Mouse (Mus musculus): ENCODE results near the gene Hoxd11.

Gene Hoxd11

DNA sequence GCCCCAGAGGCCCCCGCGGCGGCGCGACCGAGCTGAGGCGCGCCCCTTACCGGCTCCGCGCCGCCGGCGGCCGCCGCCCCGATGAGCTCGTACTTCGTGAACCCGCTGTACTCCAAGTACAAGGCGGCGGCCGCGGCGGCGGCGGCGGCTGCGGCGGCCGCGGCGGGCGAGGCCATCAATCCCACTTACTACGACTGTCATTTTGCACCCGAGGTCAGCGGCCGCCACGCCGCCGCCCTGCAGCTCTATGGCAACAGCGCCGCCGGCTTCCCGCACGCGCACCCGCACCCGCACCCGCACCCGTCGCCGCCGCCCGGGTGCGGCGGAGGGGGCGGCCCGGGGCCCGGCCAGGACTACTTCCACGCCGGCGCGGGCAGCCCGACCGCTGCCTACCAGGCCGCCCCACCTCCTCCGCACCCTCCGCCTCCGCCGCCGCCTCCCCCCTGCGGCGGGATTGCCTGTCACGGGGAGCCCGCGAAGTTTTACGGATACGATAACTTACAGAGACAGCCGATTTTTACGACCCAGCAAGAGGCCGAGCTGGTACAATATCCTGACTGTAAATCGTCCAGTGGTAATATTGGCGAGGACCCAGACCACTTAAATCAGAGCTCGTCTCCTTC is 26.2 kb downstream of the Hoxd11 start:
- in situ Hi-C loops (cut with MseI, MboI): loop anchor here (10.0 to 25.0 kb wide), 3 partner anchors 449 to 882 kb away; no protein-coding TSS in a partner anchor

DNA sequence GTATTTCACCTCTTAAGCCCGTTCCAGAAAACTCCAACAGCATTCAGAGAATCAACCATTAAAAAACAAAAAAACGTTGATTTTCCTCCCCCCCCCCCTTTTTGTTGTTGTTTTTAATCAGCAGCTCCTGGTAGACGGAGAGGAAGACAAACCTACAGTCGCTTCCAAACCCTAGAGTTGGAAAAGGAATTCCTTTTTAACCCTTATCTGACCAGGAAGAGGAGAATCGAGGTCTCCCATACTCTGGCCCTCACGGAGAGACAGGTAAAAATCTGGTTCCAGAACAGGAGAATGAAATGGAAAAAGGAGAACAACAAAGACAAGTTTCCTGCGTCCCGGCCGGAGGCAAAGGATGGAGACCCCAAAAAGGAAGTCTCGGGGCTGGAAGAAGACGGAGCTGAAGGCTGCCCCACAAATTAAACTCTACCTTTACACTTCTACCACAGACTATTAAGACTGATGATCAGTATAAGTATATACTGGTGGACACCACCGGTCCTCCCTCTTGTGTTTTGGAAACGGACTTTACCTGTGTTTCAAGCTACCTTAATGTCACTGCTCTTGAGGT is 27.1 kb downstream of the Hoxd11 start:
- in situ Hi-C loops (cut with MseI, MboI): loop anchor here (10.0 to 25.0 kb wide), 3 partner anchors 448 to 881 kb away; no protein-coding TSS in a partner anchor

DNA sequence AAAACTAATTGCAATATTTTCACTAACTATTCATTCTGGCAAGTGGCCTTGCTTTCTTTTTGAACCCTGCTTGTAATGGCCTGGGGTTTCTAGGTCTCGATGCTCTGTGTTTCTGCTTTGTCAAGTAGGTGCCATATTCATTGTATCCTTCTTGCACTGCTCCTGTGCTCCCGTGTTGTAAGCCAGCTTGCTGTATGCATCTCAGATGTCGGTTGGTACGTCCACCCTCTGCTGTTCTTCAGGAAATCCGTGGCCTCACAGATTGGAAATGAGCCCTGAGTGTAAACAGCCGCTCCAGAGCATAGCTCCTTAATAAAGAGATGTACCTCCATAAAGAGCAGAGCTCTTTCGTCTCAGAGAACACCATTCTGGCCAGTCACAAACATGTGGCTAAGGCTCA is 28.2 kb downstream of the Hoxd11 start:
- in situ Hi-C loops (cut with MseI, MboI): loop anchor here (10.0 to 25.0 kb wide), 3 partner anchors 447 to 880 kb away; no protein-coding TSS in a partner anchor

DNA sequence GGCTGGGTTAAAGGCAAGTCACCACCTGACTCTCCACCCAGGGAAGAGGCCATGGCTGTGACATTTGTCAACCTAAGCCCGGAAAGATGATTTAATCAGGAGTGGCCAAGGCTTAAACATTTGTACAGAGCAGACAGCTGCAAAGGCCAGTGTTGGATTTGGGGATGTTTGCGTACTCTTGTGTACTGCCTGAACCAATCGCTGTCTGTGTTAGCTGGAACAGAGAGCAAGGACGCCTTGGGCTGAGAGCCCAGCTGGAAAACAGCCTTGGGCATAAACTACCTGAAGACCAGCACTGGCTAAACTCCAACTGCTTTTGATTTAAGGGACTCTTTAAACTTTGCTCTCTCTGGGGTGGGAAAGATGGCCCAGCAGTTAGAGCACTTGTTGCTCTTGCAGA is 29.3 kb downstream of the Hoxd11 start:
- in situ Hi-C loops (cut with MseI, MboI): loop anchor here (10.0 to 25.0 kb wide), 3 partner anchors 446 to 879 kb away; no protein-coding TSS in a partner anchor

DNA sequence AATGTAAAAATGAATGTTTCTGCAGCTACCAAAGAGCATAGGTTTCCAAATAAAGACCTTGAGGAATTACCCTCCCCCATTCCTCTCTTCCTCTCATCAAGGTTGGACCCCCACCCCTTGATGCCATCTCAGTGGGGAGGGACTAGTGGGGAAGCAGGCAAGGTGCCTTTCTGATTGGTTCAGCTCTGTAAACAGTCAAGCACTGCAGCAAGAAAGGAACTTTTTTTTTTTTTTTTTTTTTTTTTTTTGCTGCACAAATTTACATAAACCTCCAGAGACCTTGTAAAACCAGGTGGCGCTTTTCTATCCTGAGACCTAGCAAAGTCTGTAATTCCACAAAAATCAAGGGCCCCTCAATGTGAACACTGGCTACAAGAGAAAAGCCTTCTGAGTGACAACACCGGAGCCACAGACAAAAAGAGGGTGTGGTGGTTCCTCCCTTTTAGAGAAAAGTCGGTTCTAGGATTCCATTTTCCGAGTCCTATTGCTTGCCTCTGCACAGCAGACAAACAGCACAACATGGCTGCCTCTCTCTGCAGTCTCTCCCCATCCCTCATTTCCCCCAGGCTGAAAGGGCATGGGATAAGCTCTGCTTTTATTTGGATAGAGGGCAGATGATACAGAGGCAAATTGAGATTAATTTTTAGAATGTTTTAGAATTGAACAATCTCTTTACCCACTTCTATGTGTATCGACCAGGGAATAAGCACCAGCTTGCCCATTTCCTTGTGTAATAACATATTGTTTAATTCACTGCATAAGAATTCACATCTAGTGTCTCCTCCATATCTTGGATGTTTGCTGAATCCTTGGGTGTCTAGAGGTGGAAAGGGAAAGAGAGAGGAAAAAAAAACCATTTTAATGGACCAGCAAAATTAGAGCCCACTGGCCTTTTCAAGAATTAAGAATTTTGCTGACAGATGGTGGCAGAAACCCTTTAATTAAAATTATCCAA is 30.4 kb downstream of the Hoxd11 start:
- in situ Hi-C loops (cut with MseI, MboI): loop anchor here (5.0 to 25.0 kb wide), 4 partner anchors 433 to 878 kb away; no protein-coding TSS in a partner anchor

DNA sequence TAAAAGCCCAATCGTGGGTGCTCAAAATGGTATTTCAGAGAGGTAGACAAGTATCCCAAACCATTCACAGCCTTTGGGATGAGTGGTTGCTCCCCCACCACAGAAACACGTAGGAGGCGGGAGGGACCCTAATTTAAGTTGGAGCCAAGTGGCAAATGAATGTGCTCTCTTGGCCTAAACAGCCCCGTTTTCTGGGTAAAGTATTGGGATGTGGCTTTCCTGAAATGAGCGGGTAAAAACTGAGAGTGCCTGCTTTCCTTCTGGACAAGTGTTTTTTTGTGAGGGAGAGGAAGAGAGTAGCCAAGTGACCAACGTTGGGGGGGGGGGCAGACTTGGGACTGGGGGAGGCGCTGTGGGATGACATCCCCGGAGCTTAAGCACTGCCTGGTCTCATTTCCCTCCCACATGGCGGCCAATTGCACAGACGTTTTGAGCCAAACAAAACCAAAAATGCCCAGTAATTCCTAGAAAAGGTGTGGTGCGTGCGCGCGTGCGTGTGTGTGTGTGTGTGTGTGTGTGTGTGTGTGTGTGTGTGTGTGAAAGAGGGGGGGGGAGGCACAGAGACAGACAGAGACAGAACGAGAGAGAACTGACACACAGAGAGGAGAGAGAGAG is 31.7 kb downstream of the Hoxd11 start:
- in situ Hi-C loops (cut with MseI, MboI): loop anchor here (5.0 to 25.0 kb wide), 3 partner anchors 431 to 876 kb away; no protein-coding TSS in a partner anchor

DNA sequence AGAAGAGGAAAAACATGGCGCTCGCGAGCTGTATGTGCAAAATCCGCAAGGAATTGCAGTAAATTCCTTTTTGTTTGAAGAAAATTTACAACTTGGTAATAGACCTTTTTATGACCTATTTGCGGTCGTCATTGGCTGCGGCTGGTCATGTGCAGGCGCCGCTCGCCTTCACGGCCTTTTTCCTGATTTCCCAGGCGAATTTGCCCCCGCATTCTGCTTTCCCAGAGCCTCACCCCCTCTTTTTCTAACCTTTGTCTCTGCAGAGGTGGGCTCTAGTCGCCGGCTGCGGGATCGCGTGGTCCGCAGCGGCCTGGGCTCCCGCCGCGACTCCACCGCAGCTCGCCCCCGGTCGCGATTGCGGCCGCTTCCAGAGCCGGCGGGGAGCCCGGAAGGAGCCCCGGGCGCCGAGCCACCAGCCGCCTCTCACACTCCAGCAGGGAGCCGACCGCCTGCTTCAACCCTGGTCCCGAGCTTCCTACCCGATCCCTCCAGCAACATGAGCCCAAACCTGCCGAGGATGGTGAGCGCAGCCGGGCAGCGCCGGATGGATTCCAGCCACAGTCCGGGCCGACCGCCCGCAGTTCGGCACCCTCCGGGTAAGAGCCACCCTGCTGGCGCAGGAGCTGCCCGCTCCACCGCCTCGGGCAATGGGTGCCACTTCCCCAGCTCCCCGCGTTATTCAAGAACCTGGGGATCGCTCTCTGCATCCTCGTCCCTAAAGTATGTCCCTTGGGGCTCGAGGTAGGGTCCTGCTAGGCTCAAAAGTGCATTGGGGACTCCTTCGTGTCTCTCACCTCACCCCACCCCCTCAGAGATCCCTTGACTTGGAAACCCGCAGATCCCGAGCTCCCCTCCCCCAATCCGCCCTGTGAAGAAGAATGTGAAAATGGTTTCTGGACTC is 32.6 kb downstream of the Hoxd11 start, which contains the start of the genes Hoxd3 and Hoxd4:
Gene Hoxd3, plus strand, starts transcription at position 207 of the 901 bp plus-strand sequence.
Gene Hoxd4, plus strand, starts transcription at position 209 of the 901 bp plus-strand sequence.
- in situ Hi-C loops (cut with MseI, MboI): loop anchor here (5.0 to 25.0 kb wide), 3 partner anchors 430 to 875 kb away; no protein-coding TSS in a partner anchor

DNA sequence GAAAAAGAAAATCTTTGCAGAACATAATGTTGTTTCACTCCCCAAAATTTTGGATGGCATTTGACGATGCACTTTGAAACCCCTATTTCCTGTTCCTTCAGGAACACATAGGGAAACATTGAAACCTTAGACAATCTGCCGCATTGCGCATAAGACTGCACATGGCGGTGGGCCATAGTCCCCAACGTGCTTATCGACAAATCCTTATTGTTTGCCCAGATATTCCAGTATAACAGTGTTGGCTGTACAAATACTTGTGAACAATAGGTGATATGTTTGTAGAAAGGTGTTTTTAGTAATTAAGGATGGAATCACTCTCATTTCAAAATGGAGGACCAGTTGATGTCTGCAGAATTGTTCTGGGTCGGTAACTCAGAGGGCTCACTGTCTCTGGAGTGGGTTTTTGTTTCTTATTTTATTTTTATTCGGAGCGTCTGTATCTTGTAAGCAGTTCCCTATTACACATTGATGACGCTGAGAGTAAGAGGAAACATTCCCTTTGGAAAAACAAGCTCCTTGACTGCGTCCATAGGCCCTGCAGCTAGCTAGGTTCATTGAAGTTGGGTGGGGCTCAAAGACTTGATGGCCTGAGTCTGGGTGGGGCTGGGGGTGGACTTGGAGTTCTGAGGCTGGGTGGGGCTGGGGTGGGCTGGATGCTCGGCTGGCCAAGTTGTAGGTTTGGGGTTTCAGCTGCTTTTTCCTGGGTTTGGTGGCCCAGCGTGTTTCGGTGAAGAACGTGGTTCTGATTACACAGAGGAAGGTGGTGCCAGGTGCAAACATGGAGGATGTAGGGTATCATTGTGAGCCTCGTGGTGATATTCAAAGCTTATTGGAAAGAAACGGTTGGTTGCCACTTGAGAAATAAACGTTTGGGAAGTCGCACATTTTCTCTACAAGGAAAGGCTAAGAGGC is 34.1 kb downstream of the Hoxd11 start:
- in situ Hi-C loops (cut with MseI, MboI): loop anchor here (5.0 to 25.0 kb wide), 3 partner anchors 429 to 874 kb away; no protein-coding TSS in a partner anchor

DNA sequence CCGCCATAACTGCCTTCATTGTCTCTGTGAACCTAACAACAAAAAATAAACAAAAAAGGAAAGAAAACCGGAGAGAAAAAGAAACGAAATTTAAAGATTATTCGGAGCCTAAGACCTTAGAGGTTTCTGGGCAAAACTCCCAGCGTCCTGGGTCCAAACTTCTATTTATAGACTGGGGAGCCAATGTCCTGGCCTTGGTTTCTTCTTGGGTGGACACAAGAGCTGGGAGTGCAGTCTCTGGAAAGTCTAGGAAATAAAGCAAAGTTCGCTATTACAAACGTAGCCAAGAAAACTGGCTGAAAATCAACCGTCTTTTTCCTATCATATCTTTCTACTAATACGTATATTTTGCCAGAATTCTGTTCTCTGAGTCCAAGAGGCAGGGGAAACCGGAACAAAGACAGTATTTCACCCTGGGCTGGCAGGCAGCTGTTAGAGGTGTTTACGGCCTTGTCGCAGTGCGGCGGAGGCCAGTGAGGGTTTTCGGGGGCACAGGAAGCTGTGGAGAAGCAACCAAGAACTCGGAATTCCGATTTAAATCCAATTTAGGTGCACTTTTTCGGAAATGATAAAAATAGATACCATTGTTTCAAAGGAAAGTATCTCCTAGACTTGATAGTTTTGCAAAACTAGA is 34.9 kb downstream of the Hoxd11 start:
- in situ Hi-C loops (cut with MseI, MboI): loop anchor here (5.0 to 25.0 kb wide), 3 partner anchors 428 to 873 kb away; no protein-coding TSS in a partner anchor

DNA sequence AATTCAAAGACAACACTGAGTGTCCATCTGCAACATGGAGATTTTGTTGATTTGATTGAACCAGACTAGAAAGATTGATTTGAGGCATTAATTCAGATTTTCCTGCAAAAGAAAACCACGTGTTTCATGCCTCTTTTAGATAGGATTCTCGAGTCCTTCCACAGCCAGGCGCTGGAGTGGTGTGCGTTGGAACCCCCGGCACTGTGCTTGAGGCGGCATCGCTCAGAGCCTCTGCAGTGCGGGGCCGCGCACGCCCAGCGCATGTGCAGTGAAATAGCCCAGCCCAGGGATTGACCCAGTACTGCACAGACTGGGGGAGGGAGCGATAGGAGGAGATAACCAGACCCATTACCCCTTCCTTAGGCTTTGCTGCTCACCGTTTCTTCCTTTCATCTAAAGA is 35.5 kb downstream of the Hoxd11 start:
- in situ Hi-C loops (cut with MseI, MboI): loop anchor here (5.0 to 25.0 kb wide), 5 partner anchors 342 to 872 kb away; no protein-coding TSS in a partner anchor

DNA sequence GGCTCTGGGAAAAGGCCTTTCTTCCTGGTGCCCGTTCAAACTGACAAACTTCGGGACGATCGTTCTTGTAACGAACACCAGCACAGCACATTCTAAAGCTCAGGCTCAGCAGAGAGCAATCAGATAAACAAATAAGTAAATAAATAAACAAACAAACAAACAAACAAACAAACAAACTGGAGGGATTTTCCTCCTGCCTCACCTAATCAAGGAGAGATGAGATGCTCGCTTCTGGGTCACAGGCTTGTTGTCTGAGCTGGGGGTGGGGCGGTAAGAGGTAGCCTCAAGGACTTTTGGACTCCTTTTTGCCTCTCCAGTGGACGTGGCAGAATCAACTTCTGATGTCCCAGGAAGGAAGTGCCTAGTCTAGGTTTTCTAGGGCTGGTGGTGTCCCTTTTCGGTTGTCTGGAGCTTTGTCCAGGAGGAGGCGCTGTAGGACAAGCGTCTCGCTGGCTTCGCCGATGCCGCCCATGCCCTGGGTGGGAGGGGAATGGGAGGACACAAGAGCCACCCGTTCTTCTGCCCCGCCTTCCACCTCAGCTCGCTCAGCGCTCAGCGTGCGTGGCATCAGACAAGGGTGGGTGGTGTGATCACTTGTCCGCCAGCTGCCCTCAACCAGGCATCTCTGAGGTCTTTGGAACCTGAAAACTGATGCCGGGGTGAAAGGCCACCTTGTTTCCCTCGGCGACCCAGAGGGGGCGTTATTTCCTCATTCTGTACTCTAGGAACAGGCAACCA is 36.3 kb downstream of the Hoxd11 start:
- in situ Hi-C loops (cut with MseI, MboI): loop anchor here (5.0 to 25.0 kb wide), 4 partner anchors 342 to 872 kb away; no protein-coding TSS in a partner anchor

DNA sequence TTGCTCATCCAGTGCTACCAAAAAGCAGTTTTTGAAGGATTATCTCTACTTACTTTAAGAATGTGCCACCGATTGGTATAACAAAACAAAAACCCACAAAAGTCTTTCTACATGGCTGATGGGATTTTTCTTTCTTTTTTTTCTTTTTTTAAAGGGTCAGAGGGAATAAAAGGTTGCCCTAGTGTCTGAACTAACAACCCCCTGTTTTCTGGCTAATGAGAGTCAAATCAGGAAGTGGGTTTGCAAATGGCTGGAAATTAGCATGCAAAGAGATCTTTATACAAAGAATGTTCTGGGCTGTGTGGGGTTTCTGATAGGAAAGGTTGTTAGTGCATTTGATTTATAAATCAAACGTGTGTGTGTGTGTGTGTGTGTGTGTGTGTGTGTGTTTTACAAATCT is 41.0 kb downstream of the Hoxd11 start:
- in situ Hi-C loops (cut with MseI, MboI): loop anchor here (5.0 to 25.0 kb wide), 4 partner anchors 242 to 867 kb away; no protein-coding TSS in a partner anchor

DNA sequence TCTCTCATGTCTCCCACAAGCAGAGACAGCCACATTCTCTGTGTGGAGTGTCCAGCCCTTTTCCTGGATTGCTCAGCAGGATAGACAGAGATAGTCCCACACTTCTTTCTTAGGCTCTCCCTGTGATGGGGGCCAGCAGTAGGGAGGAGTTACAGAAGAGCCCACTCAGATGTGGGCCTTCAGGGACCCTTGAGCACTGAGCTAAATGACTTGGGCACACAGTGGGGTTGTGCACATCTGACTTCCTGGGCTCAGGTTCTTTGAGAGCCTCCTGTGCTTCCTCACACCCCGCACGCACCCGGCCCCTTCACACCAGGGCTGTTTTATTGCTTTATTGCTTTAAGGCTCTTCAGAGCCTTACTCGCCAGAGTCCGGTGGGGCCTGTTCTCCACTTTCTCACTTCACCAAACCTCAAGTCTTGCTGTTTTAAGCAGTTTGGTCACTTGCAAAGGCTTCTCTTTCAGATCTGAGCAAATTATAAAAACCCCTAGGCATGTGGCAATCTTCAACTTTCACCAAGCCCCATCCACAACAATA is 41.7 kb downstream of the Hoxd11 start:
- in situ Hi-C loops (cut with MseI, MboI): loop anchor here (5.0 to 25.0 kb wide), 4 partner anchors 241 to 866 kb away; no protein-coding TSS in a partner anchor

DNA sequence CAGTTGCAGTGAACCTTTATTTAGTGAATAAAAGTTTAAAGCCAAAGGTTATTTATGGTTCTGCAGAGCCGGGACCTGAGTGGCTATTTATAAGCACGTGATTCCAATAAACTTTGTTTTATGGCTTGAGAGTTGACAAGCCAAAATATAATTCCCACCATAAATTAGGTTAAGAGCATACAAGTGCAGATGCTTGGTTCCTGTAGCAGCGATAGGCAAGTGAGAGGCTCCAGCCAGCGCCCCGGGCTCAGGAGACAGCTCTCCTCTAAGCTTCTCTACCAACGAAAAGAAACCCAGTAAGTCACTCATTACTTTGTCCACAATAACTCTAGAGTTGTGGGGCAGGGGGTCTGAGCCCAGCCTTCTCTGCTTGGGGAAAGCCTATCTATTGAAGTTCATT is 42.5 kb downstream of the Hoxd11 start:
- in situ Hi-C loops (cut with MseI, MboI): loop anchor here (5.0 to 25.0 kb wide), 4 partner anchors 240 to 865 kb away; no protein-coding TSS in a partner anchor

DNA sequence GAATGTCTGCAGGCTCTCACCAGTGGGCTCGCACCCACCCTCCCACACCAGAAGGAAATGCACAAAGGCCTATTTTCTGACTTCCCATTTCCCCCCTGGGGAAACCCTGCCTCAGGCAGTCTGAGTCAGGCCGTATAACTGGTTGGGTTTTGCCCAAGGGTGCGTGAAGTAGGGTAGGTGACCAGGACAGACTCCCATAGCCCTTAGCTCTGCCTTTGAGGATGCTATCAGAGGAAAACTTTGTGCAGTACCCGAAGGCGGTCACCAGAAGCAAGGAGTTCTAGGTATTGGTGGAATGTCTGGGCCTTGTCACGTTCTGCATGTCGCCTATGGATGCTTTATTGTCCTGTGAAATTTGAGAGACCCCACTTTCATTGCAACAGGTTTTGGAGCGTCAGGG is 43.6 kb downstream of the Hoxd11 start:
- in situ Hi-C loops (cut with MseI, MboI): loop anchor here (5.0 to 25.0 kb wide), 4 partner anchors 239 to 864 kb away; no protein-coding TSS in a partner anchor

DNA sequence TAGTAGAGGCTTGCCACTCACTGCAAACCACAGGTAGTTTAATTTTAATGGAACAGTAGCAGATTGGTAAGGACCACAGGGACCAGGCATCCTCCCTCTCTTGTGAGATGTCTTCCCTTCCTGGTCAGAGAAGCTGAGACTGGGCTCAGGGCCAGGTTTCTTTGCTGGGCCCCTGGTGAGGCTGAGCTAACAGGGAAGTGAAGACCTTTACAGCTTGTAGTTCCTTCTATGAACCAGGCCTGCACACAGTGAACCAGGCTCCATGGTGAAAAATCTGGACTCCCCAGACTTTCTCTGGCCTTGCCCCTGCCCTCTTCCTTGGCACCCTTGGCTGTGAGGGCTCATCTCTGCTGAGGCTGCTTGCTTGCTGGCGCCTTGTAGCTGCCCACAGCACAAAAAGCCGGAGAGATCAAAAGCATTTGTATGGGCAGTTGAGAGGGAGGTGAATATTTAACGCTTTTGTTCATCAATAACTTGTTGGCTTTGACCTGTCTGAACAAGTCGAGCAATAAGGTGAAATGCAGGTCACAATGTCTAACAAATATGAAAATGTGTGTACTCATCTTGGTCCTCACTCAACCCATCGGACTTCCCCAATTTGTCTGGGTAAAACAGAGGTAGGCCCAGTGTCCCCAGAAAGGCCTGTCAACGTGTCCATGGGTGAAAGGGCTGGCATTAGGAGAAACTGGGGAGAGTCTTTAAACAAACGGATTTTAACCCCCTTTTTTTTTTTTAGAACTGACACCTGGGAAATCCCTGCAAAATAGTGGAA is 45.1 kb downstream of the Hoxd11 start:
- in situ Hi-C loops (cut with MseI, MboI): loop anchor here (5.0 to 25.0 kb wide), 4 partner anchors 238 to 863 kb away; no protein-coding TSS in a partner anchor

All from mouse trophoblast stem cell (cell line).